Mouse (Mus musculus) C2C12 (cell line): ENCODE data around the gene Gm20388. TPM values are rescaled to one million over a fixed set of nuclear protein-coding genes. Genes with fewer than 3 reads are reported as not detected.

Experiments used
- H3K27me3 ChIP-seq: one replicate; pipeline ENCODE4 v1.6.1; 2011; ENCODE audit not compliant: control insufficient read depth, insufficient read depth, insufficient read length
- H3K36me3 ChIP-seq: one replicate; pipeline ENCODE4 v1.6.1; 2011; ENCODE audit not compliant: control insufficient read depth, insufficient read depth
- H3K4me3 ChIP-seq: one replicate; pipeline ENCODE4 v1.5.1; 2011; ENCODE audit warnings: mild to moderate bottlenecking, control low read depth; ENCODE audit not compliant: poor library complexity, insufficient read depth, severe bottlenecking
- H3K79me2 ChIP-seq: one replicate; pipeline ENCODE4 v1.6.1; 2011; ENCODE audit not compliant: control insufficient read depth, insufficient read depth
- H3K79me3 ChIP-seq: one replicate; pipeline ENCODE4 v1.6.1; 2011; ENCODE audit warnings: low read depth, control low read depth
- H3ac ChIP-seq: one replicate; pipeline ENCODE3; 2011; ENCODE audit warnings: low read depth; ENCODE audit not compliant: control insufficient read depth, insufficient read length
- CEBPB ChIP-seq: IDR thresholded peaks from one replicate; pipeline ENCODE4 v1.6.1; 2011; ENCODE audit warnings: low read depth, mild to moderate bottlenecking, control low read depth, moderate library complexity
- CTCF ChIP-seq: IDR thresholded peaks from one replicate; pipeline ENCODE4 v1.5.1; 2011; ENCODE audit not compliant: control insufficient read depth, insufficient read depth, insufficient read length
- FOSL1 ChIP-seq: IDR thresholded peaks from one replicate; pipeline ENCODE4 v1.8.0; 2011; ENCODE audit warnings: mild to moderate bottlenecking, low read length; ENCODE audit not compliant: poor library complexity, insufficient read depth, severe bottlenecking
- MAX ChIP-seq: IDR thresholded peaks from one replicate; pipeline ENCODE4 v1.6.1; 2011; ENCODE audit warnings: mild to moderate bottlenecking, control low read depth
- MYOD1 ChIP-seq: IDR thresholded peaks from one replicate; pipeline ENCODE4 v1.6.1; 2011; ENCODE audit warnings: low read depth; ENCODE audit not compliant: control insufficient read depth, insufficient read length
- MYOG ChIP-seq: IDR thresholded peaks from one replicate; pipeline ENCODE4 v1.6.1; 2011; ENCODE audit not compliant: control insufficient read depth, insufficient read length; ENCODE audit errors: extremely low read depth
- USF1 ChIP-seq: IDR thresholded peaks from one replicate; pipeline ENCODE4 v1.6.1; 2011; ENCODE audit warnings: low read depth, mild to moderate bottlenecking, control low read depth, moderate library complexity
- polyA plus RNA-seq: library from polyadenylated mRNA; unstranded; fragments of >200 nt; fragmentation: generic; extraction: Trizol; gene quantifications from one replicate; pipeline ENCODE4 v1.2.1, GENCODE M21; 2012; ENCODE audit warnings: missing spikeins

Gene Gm20388
- polyA plus RNA-seq, 1 experiment = 15.0 TPM

GRCm38 (mm10) chr8:120146051-120146450 is 235.4 kb downstream of the Gm20388 start:
- no peak overlapping the region for H3K4me3 ChIP-seq
- no peak overlapping the region for H3ac ChIP-seq
- H3K27me3 ChIP-seq = no peaks in the 10 kb centered on the region
- H3K79me3 ChIP-seq = no peaks in the 10 kb centered on the region
- no peak for TF ChIP-seq USF1
- TF ChIP-seq MYOG = no peak
- no peak for TF ChIP-seq CTCF
- TF ChIP-seq MAX = no peak
- TF ChIP-seq FOSL1 = no peak
- no peak for TF ChIP-seq CEBPB
- TF ChIP-seq MYOD1 = no peak
- H3K79me2 ChIP-seq = no peaks in the 10 kb centered on the region
- H3K36me3 ChIP-seq = no peaks in the 10 kb centered on the region

GRCm38 (mm10) chr8:120150028-120150427 is 239.4 kb downstream of the Gm20388 start:
- H3K27me3 ChIP-seq = no peaks in the 10 kb centered on the region
- TF ChIP-seq CTCF (no peak), MAX (peak; percentile 11), USF1 (no peak), FOSL1 (peak; percentile 10), MYOG (no peak), MYOD1 (peak; percentile 100), CEBPB (no peak)
- no peaks in the 10 kb centered on the region for H3K79me2 ChIP-seq
- H3K4me3 ChIP-seq = no peak overlapping the region
- H3ac ChIP-seq = no peak overlapping the region
- no peaks in the 10 kb centered on the region for H3K36me3 ChIP-seq
- no peaks in the 10 kb centered on the region for H3K79me3 ChIP-seq

GRCm38 (mm10) chr8:120151151-120151550 is 240.5 kb downstream of the Gm20388 start:
- Histone ChIP-seq H3K27me3 (no peaks in the 10 kb centered on the region), H3ac (peak overlapping the region; percentile 10), H3K4me3 (no peak overlapping the region), H3K36me3 (no peaks in the 10 kb centered on the region), H3K79me3 (no peaks in the 10 kb centered on the region), H3K79me2 (no peaks in the 10 kb centered on the region)
- no peak for TF ChIP-seq USF1
- TF ChIP-seq MYOD1 = peak; percentile 43

- no peak overlapping the region for H3K4me3 ChIP-seq
- TF ChIP-seq MAX = peak; percentile 81
- TF ChIP-seq CTCF = no peak
- TF ChIP-seq MYOG = no peak
- TF ChIP-seq USF1 = no peak
- TF ChIP-seq MYOD1 = peak; percentile 98
- TF ChIP-seq FOSL1 = no peak
- no peak for TF ChIP-seq CEBPB
- H3K79me3 ChIP-seq = no peaks in the 10 kb centered on the region
Observed at GRCm38 (mm10) chr8:120152636-120153035, 242.0 kb downstream of the Gm20388 start.

GRCm38 (mm10) chr8:120160366-120160765 is 249.7 kb downstream of the Gm20388 start:
- Histone ChIP-seq H3K79me3 (no peaks in the 10 kb centered on the region), H3K36me3 (no peaks in the 10 kb centered on the region), H3K4me3 (no peak overlapping the region), H3K27me3 (no peaks in the 10 kb centered on the region), H3K79me2 (no peaks in the 10 kb centered on the region), H3ac (no peak overlapping the region)
- TF ChIP-seq USF1 (no peak), CTCF (no peak), FOSL1 (no peak), MYOD1 (no peak), MYOG (no peak), CEBPB (no peak), MAX (no peak)

More at GRCm38 (mm10) chr8:120152636-120153035, 242.0 kb downstream of the Gm20388 start:
- Histone ChIP-seq H3K79me2 (no peaks in the 10 kb centered on the region), H3ac (peak overlapping the region; percentile 39), H3K27me3 (no peaks in the 10 kb centered on the region), H3K36me3 (no peaks in the 10 kb centered on the region)

GRCm38 (mm10) chr8:120161658-120162403 is 251.2 kb downstream of the Gm20388 start:
- Histone ChIP-seq H3ac (no peak overlapping the region), H3K27me3 (peaks cover 7% of the 10 kb centered on the region)

More at GRCm38 (mm10) chr8:120161658-120162403, 251.2 kb downstream of the Gm20388 start:
- Histone ChIP-seq H3K36me3 (no peaks in the 10 kb centered on the region), H3K79me3 (no peaks in the 10 kb centered on the region), H3K79me2 (no peaks in the 10 kb centered on the region), H3K4me3 (no peak overlapping the region)
- TF ChIP-seq FOSL1 (no peak), CEBPB (no peak), CTCF (no peak), MYOD1 (no peak), MYOG (no peak), MAX (no peak), USF1 (no peak)
